Mouse (Mus musculus) kidney, embryonic 14.5 days (tissue): ENCODE measurements around the gene Tnfsf10. TPM values are rescaled to one million over a fixed set of nuclear protein-coding genes. Genes with fewer than 3 reads are reported as not detected.

Source experiments
- ATAC-seq: fragments of 200-750 bp; cut with Nextera tagmentation; 2 replicates; pipeline ENCODE4 v1.8.0; 2017; ENCODE audit warnings: moderate number of reproducible peaks, mild to moderate bottlenecking, moderate TSS enrichment, moderate library complexity; ENCODE audit not compliant: low FRiP score, low TSS enrichment
- H3K27ac ChIP-seq: fragments of 300-500 bp; sonication (generic); 2 replicates; pipeline ENCODE4 v1.5.1; 2014; ENCODE audit warnings: low read depth, mild to moderate bottlenecking, low read length, moderate library complexity, mixed read lengths
- H3K27me3 ChIP-seq: fragments of 300-500 bp; sonication (generic); 2 replicates; pipeline ENCODE4 v1.6.1; 2014; ENCODE audit warnings: mild to moderate bottlenecking, low read length; ENCODE audit not compliant: control insufficient read depth, insufficient read depth
- H3K36me3 ChIP-seq: fragments of 300-500 bp; sonication (generic); 2 replicates; pipeline ENCODE4 v1.6.1; 2014; ENCODE audit warnings: low read length, mixed read lengths; ENCODE audit not compliant: control insufficient read depth, insufficient read depth
- H3K4me1 ChIP-seq: fragments of 300-500 bp; sonication (generic); 2 replicates; pipeline ENCODE4 v1.6.1; 2014; ENCODE audit warnings: low read length, mixed read lengths; ENCODE audit not compliant: control insufficient read depth, insufficient read depth
- H3K4me2 ChIP-seq: fragments of 300-500 bp; sonication (generic); replicated peaks from 2 replicates; pipeline ENCODE4 v1.6.1; 2014; ENCODE audit warnings: low read depth, mild to moderate bottlenecking, low read length
- H3K4me3 ChIP-seq: fragments of 300-500 bp; sonication (generic); 2 replicates; pipeline ENCODE4 v1.5.1; 2014; ENCODE audit warnings: mild to moderate bottlenecking, low read length
- H3K9ac ChIP-seq: fragments of 300-500 bp; sonication (generic); 2 replicates; pipeline ENCODE4 v1.6.1; 2014; ENCODE audit warnings: low read depth, mild to moderate bottlenecking, low read length, moderate library complexity
- H3K9me3 ChIP-seq: fragments of 300-500 bp; sonication (generic); 2 replicates; pipeline ENCODE4 v1.6.1; 2016; ENCODE audit warnings: low read length; ENCODE audit not compliant: control insufficient read depth
- WGBS: fragments of 180-500 bp; shearing (Covaris S2); extraction: QIAGEN DNeasy Blood & Tissue Kit; methylation state at CpG from one replicate; pipeline ENCODE4 v1.1.7; 2014; 5-methylcytosine and 5-hydroxymethylcytosine counted together
- polyA plus RNA-seq: library from polyadenylated mRNA; unstranded; fragments of >200 nt; fragmentation: Nextera tagmentation; extraction: Ambion mirVana; gene quantifications from 2 replicates; pipeline ENCODE4 v1.2.1, GENCODE M21; 2014

Tnfsf10 gene
- polyA plus RNA-seq, 1 experiment from 2014 or later, result 0.38 TPM

DNA sequence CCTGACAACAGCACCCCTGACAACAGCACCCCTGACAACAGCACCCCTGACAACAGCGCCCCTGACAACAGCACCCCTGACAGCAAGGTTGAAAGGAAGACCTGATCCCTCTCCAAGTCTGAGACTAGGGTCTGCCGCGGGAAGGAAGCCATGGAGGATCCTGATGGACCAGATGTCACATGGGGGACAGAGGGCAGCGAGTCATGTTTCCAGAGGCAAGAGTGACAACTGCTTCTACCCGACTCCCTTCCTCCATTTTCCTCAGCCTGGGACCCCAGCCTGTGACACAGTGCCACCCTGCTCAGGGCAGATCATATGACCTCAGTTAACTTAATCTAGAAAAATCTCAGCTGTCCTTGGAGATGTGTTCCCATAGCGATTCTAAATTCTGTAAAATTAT is 25.6 kb downstream of the Tnfsf10 start:
- 60% methylated on average over 6 of the region's 6 CpGs for WGBS
- ATAC-seq, result no peak
- Histone ChIP-seq H3K9ac (no peak overlapping the region), H3K36me3 (no peaks in the 10 kb centered on the region), H3K4me3 (no peak overlapping the region), H3K27ac (no peak overlapping the region), H3K4me1 (no peaks in the 10 kb centered on the region), H3K27me3 (no peaks in the 10 kb centered on the region), H3K4me2 (no peak overlapping the region), H3K9me3 (no peaks in the 10 kb centered on the region)

GRCm38 (mm10) chr3:27345526-27345925 is 28.7 kb downstream of the Tnfsf10 start:
- Histone ChIP-seq H3K36me3 (no peaks in the 10 kb centered on the region), H3K4me2 (no peak overlapping the region), H3K27ac (no peak overlapping the region), H3K4me3 (no peak overlapping the region), H3K27me3 (no peaks in the 10 kb centered on the region), H3K4me1 (no peaks in the 10 kb centered on the region), H3K9ac (no peak overlapping the region), H3K9me3 (no peaks in the 10 kb centered on the region)
- WGBS, result 52% methylated on average over 6 of the region's 6 CpGs
- ATAC-seq, result no peak

DNA sequence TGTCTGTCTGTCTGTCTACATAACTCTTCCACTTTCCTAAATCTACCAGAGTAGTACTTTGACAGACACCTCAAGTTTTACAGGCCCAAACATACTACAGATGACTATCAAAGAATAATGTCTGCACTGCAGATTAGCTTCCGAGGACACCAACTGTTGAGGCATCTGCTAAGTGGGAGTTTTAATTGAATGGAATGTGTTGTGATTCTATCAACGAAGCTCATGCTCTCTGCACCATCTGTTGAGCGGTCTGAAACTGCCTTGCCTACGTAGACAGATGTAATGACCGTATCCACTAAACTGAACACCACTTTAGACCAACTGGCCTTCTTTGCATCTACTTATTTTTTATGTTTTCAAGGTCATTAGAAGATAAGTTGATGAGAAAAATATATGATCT is 31.6 kb downstream of the Tnfsf10 start:
- Histone ChIP-seq H3K36me3 (no peaks in the 10 kb centered on the region), H3K27ac (no peak overlapping the region), H3K4me3 (no peak overlapping the region), H3K9me3 (no peaks in the 10 kb centered on the region), H3K27me3 (no peaks in the 10 kb centered on the region), H3K4me2 (no peak overlapping the region), H3K4me1 (no peaks in the 10 kb centered on the region), H3K9ac (no peak overlapping the region)
- 74% methylated on average over 5 of the region's 5 CpGs for WGBS
- no peak for ATAC-seq

GRCm38 (mm10) chr3:27351105-27351504 is 34.3 kb downstream of the Tnfsf10 start:
- ATAC-seq, result peak; percentile 60; the same call in 1 of the 2 replicates

DNA sequence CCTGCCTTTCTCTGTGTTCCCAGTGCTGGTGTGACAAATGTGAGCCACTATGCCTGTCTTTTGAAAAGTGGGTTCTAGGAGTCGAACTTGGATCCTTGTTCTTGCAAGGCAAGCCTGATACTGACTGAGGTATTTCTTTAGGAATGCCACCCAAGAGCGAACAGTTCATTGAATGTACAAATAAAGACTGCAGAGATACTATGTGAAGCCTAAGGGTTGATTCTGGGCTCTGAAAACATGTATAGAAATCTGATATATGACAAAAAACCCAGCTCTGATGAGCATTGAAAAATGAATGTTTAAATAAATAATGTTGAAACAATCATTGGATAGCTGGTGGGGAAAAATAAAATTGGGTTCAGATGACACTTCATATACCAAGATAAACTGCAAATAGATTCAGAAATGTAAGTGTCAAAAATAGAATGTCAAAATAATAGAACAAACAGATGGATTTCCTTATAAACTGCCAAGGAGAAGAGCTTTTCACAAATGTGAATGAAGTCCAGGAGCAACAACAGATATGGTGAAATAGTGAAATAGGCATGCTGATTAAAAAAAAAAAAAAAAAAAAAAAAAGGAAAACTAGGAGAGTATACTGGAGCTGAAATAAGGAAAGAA is 42.4 kb downstream of the Tnfsf10 start:
- Histone ChIP-seq H3K9me3 (no peaks in the 10 kb centered on the region), H3K36me3 (no peaks in the 10 kb centered on the region), H3K4me2 (no peak overlapping the region), H3K4me1 (no peaks in the 10 kb centered on the region), H3K27ac (no peak overlapping the region), H3K27me3 (no peaks in the 10 kb centered on the region), H3K4me3 (no peak overlapping the region), H3K9ac (no peak overlapping the region)
- 87% methylated on average over 2 of the region's 2 CpGs for WGBS
- ATAC-seq, result no peak

More at GRCm38 (mm10) chr3:27351105-27351504, 34.3 kb downstream of the Tnfsf10 start:
- H3K4me1 ChIP-seq, result no peaks in the 10 kb centered on the region
- WGBS, result 52% methylated on average over 9 of the region's 9 CpGs
- H3K4me2 ChIP-seq, result no peak overlapping the region
- no peaks in the 10 kb centered on the region for H3K36me3 ChIP-seq
- no peaks in the 10 kb centered on the region for H3K27me3 ChIP-seq
- H3K27ac ChIP-seq, result no peak overlapping the region
- H3K9me3 ChIP-seq, result no peaks in the 10 kb centered on the region
- no peak overlapping the region for H3K4me3 ChIP-seq
- no peak overlapping the region for H3K9ac ChIP-seq

GRCm38 (mm10) chr3:27370125-27370524 is 53.3 kb downstream of the Tnfsf10 start:
- Histone ChIP-seq H3K27ac (no peak overlapping the region), H3K4me2 (no peak overlapping the region), H3K9ac (no peak overlapping the region), H3K36me3 (no peaks in the 10 kb centered on the region), H3K9me3 (no peaks in the 10 kb centered on the region), H3K27me3 (peaks cover 51% of the 10 kb centered on the region), H3K4me3 (no peak overlapping the region), H3K4me1 (peaks cover 5% of the 10 kb centered on the region; the same call in 1 of the 2 replicates)
- peak; percentile 69; the same call in 1 of the 2 replicates for ATAC-seq
- 1% methylated on average over 10 of the region's 10 CpGs for WGBS

DNA sequence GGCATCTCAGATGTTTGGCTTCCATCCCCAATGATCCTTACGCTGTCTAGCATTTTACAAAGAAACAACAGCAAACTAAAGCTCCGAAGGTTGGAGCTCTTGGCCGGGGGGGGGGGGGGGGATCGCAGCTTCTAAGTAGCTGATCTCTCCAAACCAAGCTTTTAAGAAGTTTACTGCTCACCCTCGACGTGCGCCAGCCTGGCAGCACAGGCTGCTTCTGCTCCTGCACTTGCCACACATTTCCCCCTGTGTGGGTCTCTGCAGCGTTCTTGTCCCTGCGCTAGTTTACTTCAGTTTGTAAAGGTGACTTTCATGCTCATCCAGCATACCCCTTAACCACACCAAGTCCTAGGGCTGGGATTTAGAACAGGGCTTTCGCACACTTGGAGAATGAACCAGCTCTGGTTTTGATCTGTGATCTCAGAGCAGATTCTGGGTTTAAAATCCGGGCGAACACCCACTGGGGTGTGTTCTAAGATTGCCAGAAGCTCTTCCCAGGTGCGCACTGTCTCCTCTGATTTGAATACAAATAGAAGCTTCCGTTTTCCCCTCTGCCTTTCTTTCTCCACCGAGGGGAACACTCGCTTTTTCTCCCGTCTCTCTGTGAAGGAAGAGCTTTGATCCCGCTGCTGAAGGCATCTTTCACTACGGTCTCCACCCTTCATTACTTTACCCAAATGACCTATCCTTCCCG is 53.9 kb downstream of the Tnfsf10 start:
- WGBS, result 4% methylated on average over 20 of the region's 20 CpGs
- no peak overlapping the region for H3K4me2 ChIP-seq
- H3K36me3 ChIP-seq, result no peaks in the 10 kb centered on the region
- H3K9ac ChIP-seq, result no peak overlapping the region
- no peak overlapping the region for H3K27ac ChIP-seq
- peaks cover 51% of the 10 kb centered on the region for H3K27me3 ChIP-seq
- no peak overlapping the region for H3K4me3 ChIP-seq
- ATAC-seq, result no peak
- peaks cover 5% of the 10 kb centered on the region; the same call in 1 of the 2 replicates for H3K4me1 ChIP-seq
- H3K9me3 ChIP-seq, result no peaks in the 10 kb centered on the region

GRCm38 (mm10) chr3:27371276-27371621 is 54.4 kb downstream of the Tnfsf10 start, which contains the start of gene Ghsr:
Gene Ghsr (plus strand): TSS chr3:27371351.
- Histone ChIP-seq H3K4me1 (peaks cover 5% of the 10 kb centered on the region; the same call in 1 of the 2 replicates), H3K4me3 (peak within 1 kb of the TSS; percentile 27), H3K27me3 (peaks cover 51% of the 10 kb centered on the region), H3K36me3 (no peaks in the 10 kb centered on the region), H3K9ac (no peak within 1 kb of the TSS), H3K27ac (no peak within 1 kb of the TSS), H3K9me3 (no peaks in the 10 kb centered on the region), H3K4me2 (peak within 1 kb of the TSS; percentile 41)
- 1% methylated on average over 19 of the region's 19 CpGs for WGBS
- ATAC-seq, result no peak
